Mouse (Mus musculus) forelimb bud, embryonic 11.5 days (tissue): Measurements from ENCODE around the gene Copz1.
"Not testable (repeated sequence)": the region's sequence is repeated elsewhere in the genome, so short reads cannot be mapped to it uniquely, and the experiment has no call there.

ENCODE experiments used
- DNase-seq: peaks from one replicate; pipeline ENCODE4 v3.0.0-alpha.2; 2012; ENCODE audit warnings: low read depth, low spot score

Copz1 gene

DNA sequence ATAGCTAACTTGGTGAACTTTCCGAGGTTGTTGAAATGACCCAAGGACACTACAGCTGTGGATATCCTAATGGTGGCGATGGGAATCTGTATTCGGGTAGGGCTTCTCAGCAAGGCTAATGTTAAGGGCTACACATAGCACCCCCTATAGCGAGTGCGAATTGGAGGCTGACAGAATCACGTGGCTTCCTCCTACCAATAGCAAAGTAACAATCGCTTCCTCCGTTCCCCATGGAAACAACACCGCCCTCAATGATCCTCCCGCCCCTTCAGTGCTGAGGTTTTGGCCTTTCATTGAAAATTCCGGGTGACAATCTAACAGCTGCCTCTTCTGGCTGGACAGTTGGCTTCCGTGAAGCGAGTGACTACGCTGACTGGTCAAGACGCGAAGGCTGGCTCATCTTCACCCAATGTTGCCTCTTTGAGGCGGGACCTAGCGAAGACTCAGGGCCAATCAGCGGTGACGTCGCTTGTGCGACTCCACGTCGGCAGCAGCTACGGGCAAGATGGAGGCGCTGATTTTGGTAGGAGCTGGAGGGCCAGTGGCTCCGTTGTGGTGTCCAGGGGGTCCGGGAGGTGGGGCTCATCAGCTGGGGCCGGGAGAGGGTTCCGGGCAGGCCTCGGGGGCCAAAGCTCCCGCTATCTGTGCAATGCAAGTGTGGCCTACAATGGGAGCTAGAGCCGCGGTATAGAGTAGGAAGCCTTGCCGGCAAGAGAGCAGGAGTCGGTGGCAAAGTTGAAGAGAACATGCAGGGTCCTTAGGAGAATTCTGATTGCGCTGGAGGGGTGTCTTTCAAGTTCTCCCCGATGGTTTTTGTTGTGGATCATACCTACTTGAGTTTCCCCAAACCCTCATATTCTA lies at the start of gene Copz1:
TSS of gene Copz1 (plus strand) at position 296 of the 861 bp plus-strand sequence.
- peak; percentile 99 for DNase-seq

DNA sequence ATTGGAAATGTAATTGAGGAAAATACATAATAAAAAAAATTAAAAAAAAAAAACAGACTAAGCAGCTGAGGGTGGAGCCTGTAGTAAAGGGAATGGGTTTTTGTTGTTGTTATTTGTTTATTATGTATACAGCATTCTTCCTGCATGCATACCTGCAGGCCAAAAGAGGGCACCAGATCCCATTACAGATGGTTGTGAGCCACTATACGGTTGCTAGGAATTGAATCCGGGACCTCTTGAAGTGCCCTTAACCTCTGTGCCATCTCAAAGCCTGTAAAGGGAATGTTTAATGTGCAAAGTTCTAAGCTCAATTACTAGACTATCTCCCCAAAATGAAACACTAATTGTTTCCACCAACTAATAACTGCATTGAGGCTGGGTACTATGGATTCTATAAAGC lies 48.4 kb upstream of the Copz1 start:
- DNase-seq = no peak

DNA sequence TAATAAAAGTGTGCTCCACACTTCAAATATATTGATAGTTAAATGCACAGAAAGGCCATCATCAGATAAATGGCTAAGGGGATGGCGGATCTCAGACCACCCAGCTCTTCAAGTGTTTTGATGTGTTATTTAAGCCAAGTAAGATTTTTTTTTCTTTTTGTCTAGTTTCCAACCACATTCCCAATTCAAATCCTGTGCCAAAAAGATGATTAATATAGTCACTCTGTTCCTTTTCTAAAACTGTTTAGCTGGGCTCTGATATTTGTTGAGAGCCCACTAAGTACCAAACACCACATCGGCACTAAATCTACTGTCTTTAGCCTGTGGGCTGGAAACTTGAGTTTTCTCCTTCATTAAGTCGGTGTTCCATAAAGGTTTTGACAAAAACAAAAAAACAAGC lies 45.5 kb upstream of the Copz1 start:
- DNase-seq = no peak

DNA sequence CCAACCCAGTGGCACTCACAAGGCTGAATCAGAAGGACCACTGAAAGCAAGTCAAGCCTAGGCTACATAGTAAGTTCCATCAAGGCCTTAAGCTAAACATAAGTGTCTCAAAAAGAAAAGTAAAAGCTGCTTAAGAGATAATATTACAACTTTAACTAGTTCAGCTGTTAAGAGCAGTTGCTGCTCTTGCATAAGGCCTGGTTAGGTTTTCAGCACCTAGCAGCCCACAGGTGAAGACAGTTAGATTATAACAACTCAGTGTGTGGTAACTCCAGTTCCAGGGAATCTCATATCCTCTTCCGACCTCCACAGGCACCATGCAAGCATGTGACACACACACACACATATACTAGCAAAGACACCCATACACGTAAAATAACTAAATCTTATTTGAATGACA lies 44.9 kb upstream of the Copz1 start:
- no peak for DNase-seq

DNA sequence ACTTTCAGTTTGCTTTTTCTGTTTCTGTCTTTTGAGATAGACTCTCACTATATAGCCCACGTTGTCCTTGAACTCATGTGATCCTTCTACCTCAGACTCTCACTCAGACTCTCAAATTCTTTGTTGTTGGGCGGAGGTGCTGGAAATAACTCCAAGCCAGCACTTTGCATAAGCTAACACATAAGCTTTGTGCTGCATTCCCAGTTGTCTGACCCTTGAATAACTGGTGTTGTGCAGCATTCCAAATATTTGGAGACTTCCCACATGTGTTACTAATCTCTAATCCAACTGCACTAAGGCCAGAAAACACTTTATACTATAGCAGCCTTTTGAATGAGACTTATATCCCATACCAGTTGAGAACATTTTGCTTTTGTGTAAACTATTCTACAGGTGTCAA lies 43.6 kb upstream of the Copz1 start:
- no peak for DNase-seq

DNA sequence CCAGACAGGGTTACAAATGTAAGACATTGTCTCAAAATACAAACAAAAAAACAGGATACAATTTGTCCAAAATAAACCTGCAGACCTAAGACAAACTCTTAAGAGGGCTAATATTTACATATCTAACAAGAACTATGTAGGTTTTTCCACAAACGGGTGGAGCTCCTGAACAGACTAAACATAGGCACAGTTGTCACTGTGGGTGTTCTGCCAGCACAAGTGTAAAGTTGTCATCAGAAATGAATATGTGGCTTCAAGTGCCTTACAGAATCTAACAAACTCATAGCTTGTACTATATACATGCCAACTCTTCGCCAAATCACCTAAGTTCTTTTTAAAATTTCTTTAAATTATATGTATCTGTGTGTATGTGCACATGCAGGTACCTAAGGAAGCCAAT lies 39.4 kb upstream of the Copz1 start:
- no peak for DNase-seq

- no peak for DNase-seq
These were observed 35.2 kb upstream of the Copz1 start for GRCm38 (mm10) chr15:103237295-103237694.

GRCm38 (mm10) chr15:103239130-103239684 lies 33.3 kb upstream of the Copz1 start:
- DNase-seq = peak; percentile 98

GRCm38 (mm10) chr15:103239685-103240159 lies 32.8 kb upstream of the Copz1 start, which contains the start of gene Cbx5:
Gene Cbx5, minus strand, starts transcription at chr15:103239816.
- peak; percentile 97 for DNase-seq

DNA sequence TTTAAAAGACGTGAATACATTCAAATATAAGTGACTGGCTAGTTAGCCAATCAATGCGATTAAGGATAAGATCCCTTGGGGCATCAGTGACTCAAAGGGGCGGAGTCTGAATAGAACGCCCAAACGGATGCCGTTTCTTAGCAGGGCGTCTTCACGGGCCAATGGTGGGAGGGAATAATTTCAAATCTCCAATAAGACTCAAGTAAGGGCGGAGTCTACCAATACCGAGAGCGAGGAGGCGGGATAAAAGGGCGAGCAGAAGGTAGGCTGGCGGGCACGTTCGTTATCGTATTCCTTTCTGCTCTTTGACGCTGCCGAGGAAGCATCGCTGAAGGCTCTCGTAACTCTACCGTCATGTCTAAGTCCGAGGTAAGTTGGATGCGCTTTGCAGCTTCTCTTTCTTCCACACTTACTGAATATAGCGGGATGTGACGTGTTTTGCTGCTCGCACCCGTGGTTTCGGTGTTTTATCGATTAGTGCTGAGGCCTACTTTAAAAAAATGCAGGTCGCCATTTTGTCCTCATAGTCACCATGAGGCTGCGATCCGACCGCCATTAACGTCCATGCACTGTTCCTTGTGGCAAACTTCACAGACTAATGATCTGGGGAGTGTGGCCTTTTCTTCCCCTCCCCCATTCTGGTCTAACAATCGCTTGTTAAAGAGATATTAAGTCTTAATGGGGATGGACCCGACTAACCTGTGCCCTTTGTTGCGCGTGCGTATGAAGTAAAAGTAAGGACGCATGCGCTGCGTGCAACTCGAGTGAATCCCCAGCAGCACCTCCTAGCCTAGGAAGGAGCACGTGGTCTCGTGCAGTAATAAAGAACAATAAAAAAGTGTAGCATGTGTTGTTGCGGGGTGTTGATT lies 32.1 kb upstream of the Copz1 start, which contains the start of gene Hnrnpa1:
TSS of gene Hnrnpa1 (plus strand) at position 273 of the 869 bp plus-strand sequence.
- DNase-seq = peak; percentile 98

DNA sequence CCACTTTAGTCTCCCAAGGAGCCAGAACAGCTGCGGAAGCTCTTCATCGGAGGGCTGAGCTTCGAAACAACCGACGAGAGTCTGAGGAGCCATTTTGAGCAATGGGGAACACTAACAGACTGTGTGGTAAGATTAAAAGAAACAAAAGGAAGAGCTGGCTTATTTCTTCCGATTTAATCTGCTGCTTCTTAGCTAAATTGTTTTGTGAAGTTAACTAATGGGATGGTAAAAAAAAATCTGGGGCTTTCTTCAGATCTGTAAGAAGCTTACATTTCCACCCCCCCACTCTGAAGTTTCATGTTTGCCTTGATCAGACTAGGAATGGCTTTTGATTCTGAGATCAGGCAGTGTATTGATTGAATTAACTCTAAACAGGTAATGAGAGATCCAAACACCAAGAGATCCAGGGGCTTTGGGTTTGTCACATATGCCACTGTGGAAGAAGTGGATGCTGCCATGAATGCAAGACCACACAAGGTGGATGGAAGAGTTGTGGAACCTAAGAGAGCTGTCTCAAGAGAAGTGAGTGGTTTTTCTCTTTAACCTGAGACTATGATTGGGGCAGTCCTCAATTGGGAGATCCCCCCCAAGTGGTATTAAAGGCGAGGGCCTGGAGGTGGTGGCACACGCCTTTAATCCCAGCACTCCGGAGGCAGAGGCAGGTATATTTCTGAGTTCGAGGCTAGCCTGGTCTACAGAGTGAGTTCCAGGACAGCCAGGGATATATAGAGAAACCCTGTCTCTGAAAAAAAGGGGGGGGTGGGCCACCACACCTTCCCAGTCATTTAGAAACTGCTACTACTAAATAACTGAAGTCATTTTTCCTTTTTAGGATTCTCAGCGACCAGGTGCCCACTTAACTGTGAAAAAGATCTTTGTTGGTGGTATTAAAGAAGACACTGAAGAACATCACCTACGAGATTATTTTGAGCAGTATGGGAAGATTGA lies 31.2 kb upstream of the Copz1 start:
- DNase-seq = not testable (repeated sequence)

- DNase-seq = no peak
These were observed 29.6 kb upstream of the Copz1 start for GRCm38 (mm10) chr15:103242885-103243284.

DNA sequence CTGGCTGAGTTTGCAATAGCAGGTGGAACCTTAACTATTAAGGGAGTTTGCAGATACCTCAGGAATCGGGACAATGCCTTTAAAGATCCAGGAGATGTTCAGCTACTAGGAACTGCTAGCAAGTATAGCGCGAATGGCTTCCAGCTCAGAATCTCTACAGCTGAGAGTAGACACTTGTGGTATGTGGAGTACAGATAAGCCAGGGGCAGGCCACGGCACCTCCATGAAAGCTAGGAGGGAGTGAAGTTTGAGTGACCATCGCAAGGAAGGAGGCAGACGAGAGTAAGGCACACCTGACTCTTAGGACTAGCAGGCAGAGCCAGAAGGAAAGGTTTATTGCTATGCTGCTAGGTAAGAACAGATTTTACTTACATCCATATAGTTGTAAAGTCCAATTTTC lies 26.9 kb upstream of the Copz1 start:
- DNase-seq = no peak

- no peak for DNase-seq
These were observed 25.3 kb upstream of the Copz1 start for GRCm38 (mm10) chr15:103247078-103247781.

DNA sequence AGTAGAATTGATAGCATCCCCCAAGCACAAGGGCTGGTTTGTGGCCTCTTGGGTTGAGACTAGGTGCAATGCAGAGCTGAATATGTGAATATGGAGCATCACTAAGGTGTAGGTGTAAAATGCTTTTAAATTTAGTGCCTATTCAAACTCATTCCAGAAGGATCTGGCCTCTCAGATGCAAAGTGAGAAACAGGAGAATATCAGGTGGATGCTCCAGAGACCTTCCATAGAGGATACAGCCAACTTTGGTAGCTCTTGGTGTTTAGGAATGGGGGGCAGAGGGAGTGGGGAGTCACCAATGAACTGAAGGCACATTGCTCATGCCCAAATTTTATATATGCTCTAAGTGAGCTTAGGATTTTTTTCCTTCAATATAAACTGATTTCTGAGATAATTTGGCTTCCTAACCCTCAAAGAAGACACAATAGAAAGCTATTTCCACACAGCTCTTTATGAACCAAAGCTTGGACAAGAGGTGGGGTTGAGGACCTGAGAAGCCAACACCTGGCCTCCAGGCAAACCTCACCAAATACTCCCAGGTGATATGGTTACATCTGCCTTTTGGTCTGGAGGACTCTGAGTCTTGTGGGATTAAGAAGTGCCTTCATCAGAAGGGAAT lies 24.6 kb upstream of the Copz1 start:
- no peak for DNase-seq

DNA sequence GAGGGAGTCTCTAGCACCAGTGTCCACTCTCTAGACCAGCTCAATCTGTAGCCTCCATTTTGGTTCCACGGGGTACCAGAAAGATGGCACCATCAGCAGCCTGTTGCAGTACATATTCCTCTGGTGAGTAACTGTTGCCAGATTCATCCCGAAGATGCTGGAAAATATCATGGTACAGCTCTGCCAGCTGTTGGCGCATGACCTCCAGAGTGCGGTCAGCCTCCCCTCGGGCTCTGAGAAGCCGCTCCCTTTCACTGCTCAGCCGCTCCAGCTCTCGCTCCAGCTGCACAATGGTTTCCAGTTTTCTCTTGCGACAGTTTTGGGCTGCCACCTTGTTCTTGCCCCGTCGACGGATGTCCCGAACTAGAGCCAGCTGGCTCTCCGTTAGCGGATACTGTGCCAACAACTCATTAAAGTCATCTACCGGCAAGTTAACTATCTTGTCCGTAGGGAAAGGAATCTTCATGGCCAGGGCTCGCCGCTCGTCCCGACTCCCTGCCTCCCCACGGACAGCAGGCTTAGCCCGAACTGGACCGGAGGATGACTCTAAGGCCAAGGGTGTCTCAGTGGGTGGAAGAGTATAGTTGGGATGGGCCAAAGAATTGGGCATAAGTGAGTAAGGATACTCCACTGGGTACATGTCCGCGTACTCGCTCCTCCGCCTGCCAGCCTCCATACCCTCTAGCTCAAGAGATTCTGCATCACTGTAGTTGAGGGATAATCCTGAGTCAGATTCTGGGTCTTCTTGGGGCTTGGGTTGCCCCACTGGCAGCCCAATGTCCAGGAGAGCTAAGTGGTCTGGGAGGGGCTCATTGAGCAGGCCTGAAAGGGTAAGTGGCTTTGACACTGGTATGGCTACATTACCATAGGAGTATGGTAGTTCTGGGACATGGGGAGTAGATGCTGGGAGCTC lies 23.9 kb upstream of the Copz1 start:
- no peak for DNase-seq

GRCm38 (mm10) chr15:103249511-103249910 lies 23.0 kb upstream of the Copz1 start:
- DNase-seq = not testable (repeated sequence)

- DNase-seq = peak; percentile 57
These were observed 22.2 kb upstream of the Copz1 start for GRCm38 (mm10) chr15:103250195-103250740.
